Mouse (Mus musculus): Measurements from ENCODE around the gene Efna3. TPM values are rescaled to one million over a fixed set of nuclear protein-coding genes. Genes with fewer than 3 reads are reported as not detected.
A peak's percentile ranks its signal among the peaks of the same experiment; 100 is the strongest.

The Efna3 gene
- polyA plus RNA-seq, 1 experiment: 3.7 TPM

DNA sequence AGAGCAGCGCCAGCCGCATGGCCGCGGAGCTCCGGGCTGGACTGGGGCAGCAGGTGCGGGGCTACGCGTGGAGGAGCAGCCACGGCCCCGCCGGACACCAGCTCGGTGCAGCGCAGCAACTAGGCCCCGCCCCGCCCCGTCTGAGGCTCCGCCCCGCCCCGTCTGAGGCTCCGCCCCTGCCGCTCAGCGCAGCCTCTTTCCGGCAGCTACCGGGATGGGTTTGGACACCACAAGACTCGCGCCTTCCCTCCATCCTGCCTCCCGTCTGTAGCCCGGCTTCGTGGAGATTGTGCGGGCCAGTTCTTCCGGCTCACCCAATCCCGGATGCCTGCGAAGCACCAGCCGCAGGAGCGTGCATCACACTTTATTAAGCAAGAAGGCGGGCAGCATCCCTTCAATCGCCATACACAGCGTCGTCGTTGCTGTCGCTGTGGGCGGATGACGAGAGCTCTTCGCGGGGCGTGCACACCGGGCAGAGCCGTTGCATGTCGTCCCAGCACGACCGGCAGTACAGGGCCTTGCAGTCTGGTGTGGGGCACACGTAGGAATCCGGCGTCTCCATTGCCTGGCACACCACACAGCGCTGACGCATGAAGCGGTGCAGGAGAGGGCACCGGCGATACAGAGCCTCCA is 27.2 kb upstream of the Efna3 start, which contains the start of gene Adam15:
Gene Adam15, minus strand, starts transcription at position 128 of the 633 bp plus-strand sequence.
- peak; percentile 84 for DNase-seq
- 1% methylated on average over 59 of the region's 59 CpGs for WGBS
- no peak for TF ChIP-seq POLR2A (IDR thresholded peaks at IDR 0.05; ENCODE audit: control insufficient read depth, extremely low read depth, insufficient read depth, low read length, poor library complexity)
- peak; percentile 27; the same call in 1 of the 2 replicates for TF ChIP-seq CTCF (IDR thresholded peaks at IDR 0.05; ENCODE audit: borderline replicate concordance, control insufficient read depth, extremely low read depth, insufficient read depth, low read length, poor library complexity)

DNA sequence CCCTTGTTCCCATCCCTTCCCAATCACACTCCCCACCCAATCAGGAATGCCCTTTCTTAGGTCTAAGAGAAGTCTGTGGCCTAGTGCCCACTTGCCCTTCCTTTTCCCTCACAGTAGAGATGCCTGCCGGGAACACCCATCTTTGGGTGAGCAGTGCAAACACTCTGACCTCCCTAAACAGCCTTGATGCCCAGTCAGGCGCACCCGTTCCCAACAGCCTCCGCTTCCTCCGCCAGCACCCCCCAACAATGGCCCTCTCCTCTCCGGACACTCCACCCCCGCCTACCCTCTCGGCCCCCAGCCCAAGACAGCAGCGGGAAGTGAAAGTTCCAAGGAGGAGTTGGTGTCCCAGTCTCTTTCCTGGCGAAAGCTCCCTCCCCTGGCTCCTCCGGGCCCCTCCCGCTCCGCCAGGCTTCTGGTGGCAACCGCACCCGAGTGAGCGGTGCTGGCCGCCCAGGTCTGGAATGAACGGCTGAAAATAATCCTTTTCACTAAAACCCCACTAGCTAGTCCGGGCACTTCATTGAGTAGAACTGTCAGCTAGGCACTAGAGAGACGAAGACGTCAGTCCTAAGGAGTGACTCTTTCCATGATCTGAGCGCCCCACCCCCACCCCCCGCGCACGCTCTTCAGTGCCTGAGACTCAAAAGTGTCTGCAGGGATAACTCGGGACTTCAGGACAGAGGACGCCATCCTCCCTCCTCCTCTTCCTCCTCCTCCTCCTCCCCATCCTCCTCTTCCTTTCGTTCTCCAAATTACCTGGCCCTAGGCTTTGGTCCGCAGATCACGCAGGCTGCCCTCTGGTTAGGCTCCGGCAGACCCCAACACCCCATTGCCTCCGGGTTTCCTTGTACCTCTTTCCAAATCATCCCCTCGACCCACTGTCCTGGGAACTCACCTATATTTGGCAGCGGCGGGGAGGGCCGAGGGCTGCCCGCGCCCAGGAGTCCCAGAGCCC is 26.4 kb upstream of the Efna3 start:
- DNase-seq: no peak
- Histone ChIP-seq H3K4me1 (replicated peaks; ENCODE audit: control insufficient read depth, insufficient read depth, low read length) (peaks cover 17% of the 10 kb centered on the region), H3K4me3 (ENCODE audit: control insufficient read depth, insufficient read depth, low read length) (peak overlapping the region; percentile 44), H3K36me3 (ENCODE audit: control insufficient read depth, insufficient read depth, low read length) (no peaks in the 10 kb centered on the region), H3K27me3 (ENCODE audit: control insufficient read depth, insufficient read depth, low read length) (no peaks in the 10 kb centered on the region; the same call in 1 of the 2 replicates), H3K27ac (ENCODE audit: control insufficient read depth, insufficient read depth, low read length) (no peak overlapping the region)
- TF ChIP-seq CTCF (IDR thresholded peaks at IDR 0.05; ENCODE audit: borderline replicate concordance, control insufficient read depth, extremely low read depth, insufficient read depth, low read length, poor library complexity): no peak
- WGBS: 17% methylated on average over 38 of the region's 38 CpGs

More for the DNA sequence above, 27.2 kb upstream of the Efna3 start, which contains the start of gene Adam15:
- H3K4me1 ChIP-seq (replicated peaks; ENCODE audit: control insufficient read depth, insufficient read depth, low read length): peaks cover 17% of the 10 kb centered on the region
- peak within 1 kb of the TSS; percentile 47 for H3K4me3 ChIP-seq (ENCODE audit: control insufficient read depth, insufficient read depth, low read length)
- H3K27ac ChIP-seq (ENCODE audit: control insufficient read depth, insufficient read depth, low read length): no peak within 1 kb of the TSS
- no peaks in the 10 kb centered on the region; the same call in 1 of the 2 replicates for H3K27me3 ChIP-seq (ENCODE audit: control insufficient read depth, insufficient read depth, low read length)
- H3K36me3 ChIP-seq (ENCODE audit: control insufficient read depth, insufficient read depth, low read length): no peaks in the 10 kb centered on the region

DNA sequence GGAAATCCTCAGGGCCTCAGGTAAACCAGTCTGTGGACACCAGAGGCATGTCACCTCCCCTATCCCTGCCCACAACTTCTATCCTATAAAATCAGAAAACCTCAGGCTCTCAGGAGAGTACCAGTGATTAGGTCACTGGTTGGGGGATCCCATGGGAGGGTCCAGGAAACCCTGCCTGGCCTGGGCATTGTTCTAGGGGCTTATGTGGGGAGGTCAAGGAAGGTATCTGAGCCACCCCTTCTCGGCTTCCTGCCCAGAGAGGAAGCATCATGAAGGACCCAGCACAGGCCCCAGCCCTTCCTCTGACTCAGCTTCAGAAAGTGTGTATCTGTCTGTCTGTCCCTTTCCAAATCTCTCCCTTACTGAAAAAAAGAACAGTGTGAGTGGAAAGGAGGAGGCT is 25.2 kb upstream of the Efna3 start:
- Histone ChIP-seq H3K27ac (ENCODE audit: control insufficient read depth, insufficient read depth, low read length) (no peak overlapping the region), H3K4me3 (ENCODE audit: control insufficient read depth, insufficient read depth, low read length) (no peak overlapping the region), H3K27me3 (ENCODE audit: control insufficient read depth, insufficient read depth, low read length) (no peaks in the 10 kb centered on the region; the same call in 1 of the 2 replicates), H3K4me1 (replicated peaks; ENCODE audit: control insufficient read depth, insufficient read depth, low read length) (peaks cover 17% of the 10 kb centered on the region), H3K36me3 (ENCODE audit: control insufficient read depth, insufficient read depth, low read length) (no peaks in the 10 kb centered on the region)
- 50% methylated on average over 1 of the region's 1 CpGs for WGBS
- DNase-seq: no peak
- no peak for TF ChIP-seq POLR2A (IDR thresholded peaks at IDR 0.05; ENCODE audit: control insufficient read depth, extremely low read depth, insufficient read depth, low read length, poor library complexity)

DNA sequence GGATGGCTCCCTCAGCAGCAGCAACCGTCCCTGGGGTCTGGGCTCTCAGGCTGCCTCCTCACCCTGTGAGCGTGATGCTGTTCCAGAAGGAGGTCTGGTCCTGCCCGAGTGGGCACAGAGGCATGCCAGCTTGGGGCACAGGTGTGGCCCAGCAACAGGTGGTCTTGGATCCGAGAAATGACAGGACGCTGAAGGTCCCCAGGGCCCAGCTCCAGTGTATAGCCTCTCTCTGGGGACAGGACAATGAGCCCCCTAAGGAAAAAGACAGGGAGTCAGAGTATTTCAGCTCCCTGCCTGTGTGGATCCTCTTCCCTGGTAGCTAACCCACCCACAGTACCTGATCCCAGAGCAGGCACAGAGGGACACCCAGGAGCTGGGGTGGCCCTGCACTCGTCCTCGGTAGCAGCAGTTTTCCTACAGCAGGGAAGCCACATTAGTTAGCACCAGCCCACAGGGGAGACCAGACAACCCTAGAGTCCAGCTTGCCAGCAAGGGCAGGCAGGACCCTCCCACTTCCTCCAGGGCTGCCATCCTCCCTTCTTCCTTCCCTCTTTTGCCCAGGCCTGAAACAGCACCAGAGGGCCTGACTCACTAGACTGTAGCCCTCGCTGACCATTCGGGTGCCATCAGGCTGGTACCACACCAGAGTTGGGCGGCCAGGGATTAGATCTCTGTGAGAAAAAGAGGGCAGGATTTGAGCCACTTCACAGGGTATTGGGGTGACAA is 24.2 kb upstream of the Efna3 start:
- WGBS: 76% methylated on average over 10 of the region's 10 CpGs
- TF ChIP-seq CTCF (IDR thresholded peaks at IDR 0.05; ENCODE audit: borderline replicate concordance, control insufficient read depth, extremely low read depth, insufficient read depth, low read length, poor library complexity): no peak
- TF ChIP-seq POLR2A (IDR thresholded peaks at IDR 0.05; ENCODE audit: control insufficient read depth, extremely low read depth, insufficient read depth, low read length, poor library complexity): no peak
- H3K27me3 ChIP-seq (ENCODE audit: control insufficient read depth, insufficient read depth, low read length): no peaks in the 10 kb centered on the region; the same call in 1 of the 2 replicates
- peaks cover 17% of the 10 kb centered on the region for H3K4me1 ChIP-seq (replicated peaks; ENCODE audit: control insufficient read depth, insufficient read depth, low read length)
- H3K4me3 ChIP-seq (ENCODE audit: control insufficient read depth, insufficient read depth, low read length): no peak overlapping the region
- DNase-seq: no peak
- H3K27ac ChIP-seq (ENCODE audit: control insufficient read depth, insufficient read depth, low read length): no peak overlapping the region
- no peaks in the 10 kb centered on the region for H3K36me3 ChIP-seq (ENCODE audit: control insufficient read depth, insufficient read depth, low read length)

DNA sequence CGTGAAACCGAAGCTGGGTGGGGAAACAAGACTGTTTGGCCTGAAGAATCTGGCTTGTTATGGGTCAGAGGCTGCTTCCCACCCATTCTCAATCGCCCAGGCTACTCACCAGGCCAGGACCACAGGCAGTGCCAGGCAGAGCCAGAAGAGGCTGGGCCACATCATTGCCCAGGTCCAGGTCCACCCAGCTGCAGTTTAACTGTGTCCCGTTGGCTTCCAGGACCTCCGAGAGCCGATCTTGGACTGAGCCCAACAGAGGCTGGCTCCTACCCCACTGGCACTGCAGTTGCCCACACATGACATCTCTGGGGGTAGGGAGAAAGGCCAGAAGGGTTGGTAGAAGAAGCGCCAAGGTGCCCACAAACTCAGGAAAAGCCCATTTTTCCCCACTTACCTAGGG is 20.5 kb upstream of the Efna3 start:
- DNase-seq: no peak
- no peaks in the 10 kb centered on the region for H3K36me3 ChIP-seq (ENCODE audit: control insufficient read depth, insufficient read depth, low read length)
- 92% methylated on average over 7 of the region's 7 CpGs for WGBS
- H3K27ac ChIP-seq (ENCODE audit: control insufficient read depth, insufficient read depth, low read length): no peak overlapping the region
- peaks cover under 1% of the 10 kb centered on the region for H3K4me1 ChIP-seq (replicated peaks; ENCODE audit: control insufficient read depth, insufficient read depth, low read length)
- no peak overlapping the region for H3K4me3 ChIP-seq (ENCODE audit: control insufficient read depth, insufficient read depth, low read length)
- no peaks in the 10 kb centered on the region for H3K27me3 ChIP-seq (ENCODE audit: control insufficient read depth, insufficient read depth, low read length)
- TF ChIP-seq CTCF (IDR thresholded peaks at IDR 0.05; ENCODE audit: borderline replicate concordance, control insufficient read depth, extremely low read depth, insufficient read depth, low read length, poor library complexity) (no peak), POLR2A (IDR thresholded peaks at IDR 0.05; ENCODE audit: control insufficient read depth, extremely low read depth, insufficient read depth, low read length, poor library complexity) (no peak)

DNA sequence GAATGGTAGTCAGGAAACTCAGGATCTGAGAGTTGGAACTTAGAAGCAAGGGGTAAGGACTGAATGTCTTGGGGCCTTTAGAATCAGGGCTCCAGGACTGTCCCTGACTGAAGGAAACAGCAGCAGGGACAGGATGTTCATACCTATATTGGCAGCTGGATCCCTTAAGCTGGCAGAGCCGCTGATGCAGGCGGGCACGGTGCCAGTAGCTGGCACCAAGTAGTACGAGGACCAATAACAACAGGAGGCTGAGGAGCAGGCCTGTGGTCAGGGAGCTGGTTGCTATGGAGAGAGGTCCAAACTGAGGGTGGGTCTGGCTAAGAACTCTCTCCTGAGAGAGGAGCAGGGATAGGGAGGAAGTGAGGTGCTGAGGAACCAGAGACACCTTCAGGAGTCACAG is 19.0 kb upstream of the Efna3 start:
- peaks cover 9% of the 10 kb centered on the region for H3K4me1 ChIP-seq (replicated peaks; ENCODE audit: control insufficient read depth, insufficient read depth, low read length)
- no peak overlapping the region for H3K4me3 ChIP-seq (ENCODE audit: control insufficient read depth, insufficient read depth, low read length)
- H3K27me3 ChIP-seq (ENCODE audit: control insufficient read depth, insufficient read depth, low read length): no peaks in the 10 kb centered on the region
- no peaks in the 10 kb centered on the region for H3K36me3 ChIP-seq (ENCODE audit: control insufficient read depth, insufficient read depth, low read length)
- no peak for TF ChIP-seq CTCF (IDR thresholded peaks at IDR 0.05; ENCODE audit: borderline replicate concordance, control insufficient read depth, extremely low read depth, insufficient read depth, low read length, poor library complexity)
- no peak for TF ChIP-seq POLR2A (IDR thresholded peaks at IDR 0.05; ENCODE audit: control insufficient read depth, extremely low read depth, insufficient read depth, low read length, poor library complexity)
- H3K27ac ChIP-seq (ENCODE audit: control insufficient read depth, insufficient read depth, low read length): no peak overlapping the region
- DNase-seq: no peak
- 90% methylated on average over 4 of the region's 4 CpGs for WGBS

All from thymus, adult 2 months (tissue).